Mouse (Mus musculus): ENCODE results near the gene Trappc4. TPM values are rescaled to one million over a fixed set of nuclear protein-coding genes. Genes with fewer than 3 reads are reported as not detected.
A peak's percentile ranks its signal among the peaks of the same experiment; 100 is the strongest.
"Not testable (repeated sequence)": the region's sequence is repeated elsewhere in the genome, so short reads cannot be mapped to it uniquely, and the experiment has no call there.

Trappc4 gene
- polyA plus RNA-seq, 1 experiment = 50.1 TPM

- WGBS = 82% methylated on average over 1 of the region's 1 CpGs
- H3K4me1 ChIP-seq (ENCODE audit: control insufficient read depth, insufficient read depth, low read length) = no peaks in the 10 kb centered on the region
- TF ChIP-seq POLR2A (IDR thresholded peaks at IDR 0.05; ENCODE audit: borderline replicate concordance, control insufficient read depth, low read depth, low read length) (no peak), CTCF (IDR thresholded peaks at IDR 0.05; ENCODE audit: control insufficient read depth, insufficient read depth, low read length) (no peak)
Observed at GRCm38 (mm10) chr9:44411601-44412130, 4.3 kb upstream of the Trappc4 start.

GRCm38 (mm10) chr9:44410647-44411336 is 3.4 kb upstream of the Trappc4 start:
- no peak overlapping the region for H3K4me3 ChIP-seq (replicated peaks; ENCODE audit: control insufficient read depth, low read depth, low read length)
- no peak overlapping the region for H3K27ac ChIP-seq (ENCODE audit: control insufficient read depth, insufficient read depth, low read depth, low read length, poor library complexity)
- TF ChIP-seq POLR2A (IDR thresholded peaks at IDR 0.05; ENCODE audit: borderline replicate concordance, control insufficient read depth, low read depth, low read length) (no peak), CTCF (IDR thresholded peaks at IDR 0.05; ENCODE audit: control insufficient read depth, insufficient read depth, low read length) (no peak)
- no peaks in the 10 kb centered on the region for H3K4me1 ChIP-seq (ENCODE audit: control insufficient read depth, insufficient read depth, low read length)
- WGBS = 86% methylated on average over 2 of the region's 2 CpGs

More at GRCm38 (mm10) chr9:44411601-44412130, 4.3 kb upstream of the Trappc4 start:
- no peak overlapping the region for H3K27ac ChIP-seq (ENCODE audit: control insufficient read depth, insufficient read depth, low read depth, low read length, poor library complexity)
- no peak overlapping the region for H3K4me3 ChIP-seq (replicated peaks; ENCODE audit: control insufficient read depth, low read depth, low read length)

GRCm38 (mm10) chr9:44408693-44409092 is 1.3 kb upstream of the Trappc4 start:
- 66% methylated on average over 9 of the region's 9 CpGs for WGBS
- H3K4me3 ChIP-seq (replicated peaks; ENCODE audit: control insufficient read depth, low read depth, low read length); H3K27ac ChIP-seq (ENCODE audit: control insufficient read depth, insufficient read depth, low read depth, low read length, poor library complexity); H3K4me1 ChIP-seq (ENCODE audit: control insufficient read depth, insufficient read depth, low read length): not testable (repeated sequence)

GRCm38 (mm10) chr9:44407752-44408097 is 325 bp upstream of the Trappc4 start:
- Histone ChIP-seq H3K27ac (ENCODE audit: control insufficient read depth, insufficient read depth, low read depth, low read length, poor library complexity) (peak overlapping the region; percentile 90), H3K4me3 (replicated peaks; ENCODE audit: control insufficient read depth, low read depth, low read length) (peak overlapping the region; percentile 88), H3K4me1 (ENCODE audit: control insufficient read depth, insufficient read depth, low read length) (no peaks in the 10 kb centered on the region)
- WGBS = 0% methylated on average over 24 of the region's 24 CpGs
- TF ChIP-seq CTCF (IDR thresholded peaks at IDR 0.05; ENCODE audit: control insufficient read depth, insufficient read depth, low read length) (no peak), POLR2A (IDR thresholded peaks at IDR 0.05; ENCODE audit: borderline replicate concordance, control insufficient read depth, low read depth, low read length) (peak; percentile 43; the same call in 1 of the 2 replicates)

- 89% methylated on average over 3 of the region's 3 CpGs for WGBS
- H3K4me1 ChIP-seq (ENCODE audit: control insufficient read depth, insufficient read depth, low read length) = no peaks in the 10 kb centered on the region
- TF ChIP-seq CTCF (IDR thresholded peaks at IDR 0.05; ENCODE audit: control insufficient read depth, insufficient read depth, low read length) = no peak
- no peak for TF ChIP-seq POLR2A (IDR thresholded peaks at IDR 0.05; ENCODE audit: borderline replicate concordance, control insufficient read depth, low read depth, low read length)
- H3K27ac ChIP-seq (ENCODE audit: control insufficient read depth, insufficient read depth, low read depth, low read length, poor library complexity) = no peak overlapping the region
- H3K4me3 ChIP-seq (replicated peaks; ENCODE audit: control insufficient read depth, low read depth, low read length) = no peak overlapping the region
Observed at GRCm38 (mm10) chr9:44405011-44405410, 2.4 kb downstream of the Trappc4 start.

GRCm38 (mm10) chr9:44401081-44401480 is 6.3 kb downstream of the Trappc4 start:
- H3K4me1 ChIP-seq (ENCODE audit: control insufficient read depth, insufficient read depth, low read length) = no peaks in the 10 kb centered on the region; the same call in 1 of the 2 replicates
- WGBS = 81% methylated on average over 4 of the region's 4 CpGs

GRCm38 (mm10) chr9:44399795-44400114 is 7.6 kb downstream of the Trappc4 start:
- no peak overlapping the region for H3K27ac ChIP-seq (ENCODE audit: control insufficient read depth, insufficient read depth, low read depth, low read length, poor library complexity)

More at GRCm38 (mm10) chr9:44401081-44401480, 6.3 kb downstream of the Trappc4 start:
- TF ChIP-seq CTCF (IDR thresholded peaks at IDR 0.05; ENCODE audit: control insufficient read depth, insufficient read depth, low read length) (no peak), POLR2A (IDR thresholded peaks at IDR 0.05; ENCODE audit: borderline replicate concordance, control insufficient read depth, low read depth, low read length) (no peak)
- H3K4me3 ChIP-seq (replicated peaks; ENCODE audit: control insufficient read depth, low read depth, low read length) = no peak overlapping the region
- H3K27ac ChIP-seq (ENCODE audit: control insufficient read depth, insufficient read depth, low read depth, low read length, poor library complexity) = no peak overlapping the region

GRCm38 (mm10) chr9:44399114-44399794 is 8.1 kb downstream of the Trappc4 start:
- Histone ChIP-seq H3K27ac (ENCODE audit: control insufficient read depth, insufficient read depth, low read depth, low read length, poor library complexity) (no peak overlapping the region), H3K4me3 (replicated peaks; ENCODE audit: control insufficient read depth, low read depth, low read length) (no peak overlapping the region), H3K4me1 (ENCODE audit: control insufficient read depth, insufficient read depth, low read length) (no peaks in the 10 kb centered on the region; the same call in 1 of the 2 replicates)
- TF ChIP-seq POLR2A (IDR thresholded peaks at IDR 0.05; ENCODE audit: borderline replicate concordance, control insufficient read depth, low read depth, low read length) = no peak
- TF ChIP-seq CTCF (IDR thresholded peaks at IDR 0.05; ENCODE audit: control insufficient read depth, insufficient read depth, low read length) = no peak
- 87% methylated on average over 13 of the region's 13 CpGs for WGBS

More at GRCm38 (mm10) chr9:44399795-44400114, 7.6 kb downstream of the Trappc4 start:
- no peak overlapping the region for H3K4me3 ChIP-seq (replicated peaks; ENCODE audit: control insufficient read depth, low read depth, low read length)
- TF ChIP-seq CTCF (IDR thresholded peaks at IDR 0.05; ENCODE audit: control insufficient read depth, insufficient read depth, low read length) = no peak
- no peak for TF ChIP-seq POLR2A (IDR thresholded peaks at IDR 0.05; ENCODE audit: borderline replicate concordance, control insufficient read depth, low read depth, low read length)
- WGBS = 89% methylated on average over 6 of the region's 6 CpGs
- H3K4me1 ChIP-seq (ENCODE audit: control insufficient read depth, insufficient read depth, low read length) = no peaks in the 10 kb centered on the region; the same call in 1 of the 2 replicates
